17 mouse cellular contexts compared by ENCODE assay signal in the genomic region with DNA sequence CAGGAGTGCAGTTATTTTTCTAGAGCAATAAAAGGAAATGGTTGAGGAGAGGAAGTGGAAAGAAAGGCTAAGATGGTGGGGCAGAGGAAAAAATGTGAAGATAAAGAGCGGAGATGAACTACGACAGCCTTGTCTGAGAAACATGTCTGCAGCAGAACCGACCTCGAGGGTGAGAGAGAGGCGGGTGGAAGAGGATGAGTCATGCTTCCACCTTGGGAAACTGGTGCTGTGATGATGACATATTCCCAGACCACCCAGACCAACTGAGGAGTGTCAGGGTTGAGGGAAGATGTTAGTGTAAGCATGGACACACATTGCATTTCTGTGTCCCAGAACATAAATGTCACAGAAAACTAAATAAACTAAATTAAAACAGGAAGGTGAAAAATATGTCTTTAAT. TPM values are rescaled to one million over a fixed set of nuclear protein-coding genes. Genes with fewer than 3 reads are reported as not detected.
DNase-seq lines count a peak whose midpoint lies in the region; ATAC-seq and TF ChIP-seq lines count a peak whose summit lies in the region.
"Had no signal": no experiment of that assay in that cellular context is flagged by ENCODE, and none has a peak within 500 bp of the region (broad histone marks: within the 10 kb centered on the region; RNA-seq: fewer than 3 reads in every experiment).

No protein-coding gene starts in this region.

- TF ChIP-seq POLR2A in MEL (IDR thresholded peaks at IDR 0.05; ENCODE audit: control insufficient read depth in 1 of 2, insufficient read depth in 1 of 2, low read depth in 1 of 2, low read length in 2 of 2, poor library complexity in 1 of 2) = no peak

- peak in 1 of 2 experiments; percentile 39; a peak in 1 of 4 replicates for TF ChIP-seq EP300 in MEL (IDR thresholded peaks at IDR 0.05; ENCODE audit: low read depth in 1 of 2, low read length in 2 of 2)

- no peaks in the 10 kb centered on the region; the same call in 1 of the 2 replicates for H3K79me2 ChIP-seq in MEL (ENCODE audit: control insufficient read depth, insufficient read depth, low read length, poor library complexity)

- H3K36me3 ChIP-seq in MEL (ENCODE audit: control insufficient read depth in 1 of 2, insufficient read depth in 2 of 2, low read length in 2 of 2) = peaks cover 0 to 18% of the 10 kb centered on the region in 2 experiments; a peak in 2 of 4 replicates
- H3K36me3 ChIP-seq in hindbrain, embryonic 11.5 days (ENCODE audit: control insufficient read depth, insufficient read depth, low read length) = no peaks in the 10 kb centered on the region
- H3K36me3 ChIP-seq: embryonic facial prominence, embryonic 12.5 days; forebrain, embryonic 15.5 days; heart, embryonic 12.5 days; hindbrain, embryonic 12.5 days had no signal

- no peak overlapping the region for H3K4me3 ChIP-seq in MEL (ENCODE audit: control insufficient read depth in 1 of 2, insufficient read depth in 1 of 2, low read depth in 2 of 2, low read length in 2 of 2)
- H3K4me3 ChIP-seq in hindbrain, embryonic 11.5 days (ENCODE audit: low read depth, low read length) = no peak overlapping the region
- H3K4me3 ChIP-seq: embryonic facial prominence, embryonic 12.5 days; forebrain, embryonic 15.5 days; heart, embryonic 12.5 days; hindbrain, embryonic 12.5 days had no signal

- H3K4me2 ChIP-seq in hindbrain, embryonic 11.5 days (replicated peaks; ENCODE audit: low read depth, low read length) = no peak overlapping the region
- H3K4me2 ChIP-seq: embryonic facial prominence, embryonic 12.5 days; forebrain, embryonic 15.5 days; heart, embryonic 12.5 days; hindbrain, embryonic 12.5 days had no signal

- TF ChIP-seq RAD21 in MEL (IDR thresholded peaks at IDR 0.05; ENCODE audit: low read depth, low read length) = no peak

- no peak for ATAC-seq in hindbrain, embryonic 11.5 days (ENCODE audit: low FRiP score)
- ATAC-seq: forebrain, embryonic 15.5 days; hindbrain, embryonic 16.5 days; inflammation-experienced regulatory T-cells, adult 6 months had no signal

- no peak for TF ChIP-seq CTCF in MEL (IDR thresholded peaks at IDR 0.05 in 2 of 3, conservative IDR thresholded peaks at IDR 0.05 in 1 of 3; ENCODE audit: control insufficient read depth in 1 of 3, insufficient read depth in 1 of 3, low read depth in 2 of 3, low read length in 3 of 3, poor library complexity in 1 of 3, severe bottlenecking in 1 of 3)

- H3K9ac ChIP-seq in MEL (ENCODE audit: control insufficient read depth, low read depth, low read length, poor library complexity, severe bottlenecking) = no peak overlapping the region
- H3K9ac ChIP-seq in hindbrain, embryonic 11.5 days (ENCODE audit: low read depth, low read length) = no peak overlapping the region
- H3K9ac ChIP-seq: embryonic facial prominence, embryonic 12.5 days; forebrain, embryonic 15.5 days; heart, embryonic 12.5 days; hindbrain, embryonic 12.5 days had no signal

- peak overlapping the region; percentile 16; the same call in 1 of the 2 replicates for H3K27ac ChIP-seq in MEL (ENCODE audit: control insufficient read depth, low read depth, low read length)
- H3K27ac ChIP-seq in hindbrain, embryonic 11.5 days (ENCODE audit: low read depth, low read length) = no peak overlapping the region
- H3K27ac ChIP-seq: embryonic facial prominence, embryonic 12.5 days; forebrain, embryonic 15.5 days; hindbrain, embryonic 12.5 days had no signal

- H3K4me1 ChIP-seq in MEL (ENCODE audit: control insufficient read depth in 1 of 2, insufficient read depth in 2 of 2, low read length in 2 of 2) = peaks cover 7% of the 10 kb centered on the region in 2 experiments
- H3K4me1 ChIP-seq in hindbrain, embryonic 11.5 days (replicated peaks; ENCODE audit: control insufficient read depth, insufficient read depth, low read length) = no peaks in the 10 kb centered on the region
- H3K4me1 ChIP-seq: embryonic facial prominence, embryonic 12.5 days; heart, embryonic 12.5 days had no signal

- H3K9me3 ChIP-seq in MEL (replicated peaks; ENCODE audit: insufficient read depth, low read length) = no peaks in the 10 kb centered on the region
- no peaks in the 10 kb centered on the region for H3K9me3 ChIP-seq in hindbrain, embryonic 11.5 days (ENCODE audit: control insufficient read depth, low read length)
- H3K9me3 ChIP-seq: embryonic facial prominence, embryonic 12.5 days; forebrain, embryonic 15.5 days; heart, embryonic 12.5 days; hindbrain, embryonic 12.5 days had no signal

- WGBS in hindbrain, embryonic 11.5 days = 82% methylated on average over 5 of the region's 5 CpGs

- no peaks in the 10 kb centered on the region for H3K27me3 ChIP-seq in MEL (ENCODE audit: control insufficient read depth in 1 of 2, insufficient read depth in 2 of 2, low read length in 2 of 2)
- no peaks in the 10 kb centered on the region for H3K27me3 ChIP-seq in hindbrain, embryonic 11.5 days (ENCODE audit: control insufficient read depth, insufficient read depth, low read length)
- H3K27me3 ChIP-seq: embryonic facial prominence, embryonic 12.5 days; heart, embryonic 12.5 days had no signal

- peak; percentile 60 for DNase-seq in adrenal gland, adult 8-10 months
- DNase-seq in adrenal gland, postnatal 4 days (ENCODE audit: low spot score in 2 of 2) = no peak
- DNase-seq in MEL (ENCODE audit: low read depth, low spot score) = no peak
- peak; percentile 50 to 62 for DNase-seq in adrenal gland, postnatal 36 days
- no peak for DNase-seq in hindbrain, embryonic 11.5 days (ENCODE audit: low spot score)
- DNase-seq in kidney, adult 18-20 months = no peak
- DNase-seq: cerebellum, adult 11 months; cerebellum, adult 8-10 months; cerebellum, postnatal 14 days; gastrocnemius, postnatal 36 days; kidney, adult 11 months had no signal

TF ChIP-seq in MEL, 35 proteins besides CTCF, POLR2A, EP300 and RAD21:
- 0 out of 2 replicates have a peak, but pooled peaks have one; percentile 19 for TF ChIP-seq SMC3 (IDR thresholded peaks at IDR 0.05; ENCODE audit: low read depth, low read length)
- TF ChIP-seq TCF12 (IDR thresholded peaks at IDR 0.05; ENCODE audit: low read depth, low read length) = peak; percentile 32; the same call in 1 of the 2 replicates
- TF ChIP-seq E2F4 (IDR thresholded peaks at IDR 0.05; ENCODE audit: borderline replicate concordance, low read depth, low read length) = no peak
- no peak for TF ChIP-seq MAFK (IDR thresholded peaks at IDR 0.05; ENCODE audit: borderline replicate concordance, low read depth, low read length)
- no peak for TF ChIP-seq GABPA (IDR thresholded peaks at IDR 0.05; ENCODE audit: low read depth, low read length)
- peak; percentile 20; the same call in 1 of the 2 replicates for TF ChIP-seq CHD2 (IDR thresholded peaks at IDR 0.05; ENCODE audit: low read length)
- TF ChIP-seq HCFC1 (IDR thresholded peaks at IDR 0.05; ENCODE audit: low read depth, low read length) = peak; percentile 33; the same call in 1 of the 2 replicates
- TF ChIP-seq ZMIZ1 (IDR thresholded peaks at IDR 0.05; ENCODE audit: low read depth, low read length) = no peak; the same call in 1 of the 2 replicates
- TF ChIP-seq JUND (IDR thresholded peaks at IDR 0.05; ENCODE audit: low read depth, low read length) = 0 out of 2 replicates have a peak, but pooled peaks have one; percentile 42
- 0 out of 2 replicates have a peak, but pooled peaks have one; percentile 35 for TF ChIP-seq RCOR1 (IDR thresholded peaks at IDR 0.05; ENCODE audit: low read depth, low read length)
- TF ChIP-seq POLR2AphosphoS2 (IDR thresholded peaks at IDR 0.05; ENCODE audit: low read length) = peak; percentile 92
- peak; percentile 54 for TF ChIP-seq ETS1 (IDR thresholded peaks at IDR 0.05; ENCODE audit: low read depth, low read length)
- TF ChIP-seq MYC (IDR thresholded peaks at IDR 0.05; ENCODE audit: low read depth, low read length) = peak; percentile 66
- peak; percentile 41; the same call in 1 of the 2 replicates for TF ChIP-seq MAX (IDR thresholded peaks at IDR 0.05; ENCODE audit: low read length)
- TF ChIP-seq NELFE (IDR thresholded peaks at IDR 0.05; ENCODE audit: low read depth, low read length) = peak; percentile 22; the same call in 1 of the 2 replicates
- 0 out of 2 replicates have a peak, but pooled peaks have one; percentile 37 for TF ChIP-seq MAZ (IDR thresholded peaks at IDR 0.05; ENCODE audit: low read depth, low read length)
- TF ChIP-seq USF2 (IDR thresholded peaks at IDR 0.05; ENCODE audit: borderline replicate concordance in 1 of 2, insufficient read depth in 1 of 2, low read depth in 1 of 2, low read length in 2 of 2) = no peak
- TF ChIP-seq ZNF384 (IDR thresholded peaks at IDR 0.05; ENCODE audit: low read depth, low read length) = no peak
- TF ChIP-seq MYB (IDR thresholded peaks at IDR 0.05; ENCODE audit: low read depth, low read length) = 0 out of 2 replicates have a peak, but pooled peaks have one; percentile 7
- no peak for TF ChIP-seq KAT2A (conservative IDR thresholded peaks at IDR 0.05; ENCODE audit: low read depth, low read length)
- peak; percentile 74; the same call in 1 of the 2 replicates for TF ChIP-seq POLR2AphosphoS5 (IDR thresholded peaks at IDR 0.05; ENCODE audit: borderline replicate concordance, low read depth, low read length)

RNA-seq across cellular contexts. Expression of a gene that starts 5.4 kb away (rescaled TPM):
- 10 to 100 TPM; 30.0 to 45.8 (median 34.7) TPM for total RNA-seq in adrenal gland, adult 8-10 months (2022)
- total RNA-seq in adrenal gland, postnatal 4 days (2021) = 10 to 100 TPM; 19.7 to 20.4 TPM
- total RNA-seq in MEL (2012; rRNA removed) = 0.69 and 0.82 TPM in 2 replicates
- polyA plus RNA-seq in MEL (2012; ENCODE audit: insufficient read depth in 1 of 2, insufficient read length in 2 of 2, low read depth in 1 of 2, low replicate concordance in 2 of 2, missing spikeins in 1 of 2) = 1 to 10 TPM in 1 of 2 experiments, not detected in 1; 2.0 TPM
- total RNA-seq in adrenal gland, postnatal 36 days (2021) = 10 to 100 TPM; 37.9 to 38.9 TPM
- polyA plus RNA-seq in hindbrain, embryonic 11.5 days (2014; fragmentation: Nextera tagmentation; extraction: Ambion mirVana) = 6.2 and 6.8 TPM in 2 replicates

Comparison
In these comparisons a context has a peak if more than half of its experiments do, and no peak if none do; other contexts are left out.
1. DNase-seq: peak in adrenal gland, adult 8-10 months (single experiment) and adrenal gland, postnatal 36 days (2 of 2); none in adrenal gland, postnatal 4 days (0 of 2), MEL (single experiment), hindbrain, embryonic 11.5 days (single experiment) and kidney, adult 18-20 months (single experiment).
2. RNA of a gene that starts 5.4 kb away (total RNA-seq): 30.0 to 45.8 TPM in adrenal gland, adult 8-10 months, 37.9 to 38.9 TPM in adrenal gland, postnatal 36 days and 19.7 to 20.4 TPM in adrenal gland, postnatal 4 days; 0.69 to 0.82 TPM in MEL; every median in the first group is over 10 times any median in the second.